Mouse (Mus musculus) c-Kit-positive CD71-positive TER-119-positive erythroid progenitor cells, embryonic 14.5 days (primary cell): ENCODE results near the gene Atl3.
"Not testable (repeated sequence)": the region's sequence is repeated elsewhere in the genome, so short reads cannot be mapped to it uniquely, and the experiment has no call there.

Source experiments
- DNase-seq: peaks from one replicate; pipeline ENCODE4 v3.0.0-alpha.2; 2013; ENCODE audit warnings: low spot score

Gene Atl3

GRCm38 (mm10) chr19:7493352-7494186 is at the start of gene Atl3:
TSS of gene Atl3 (plus strand) at chr19:7494040.
- peak; percentile 58 for DNase-seq

- no peak for DNase-seq
Observed at GRCm38 (mm10) chr19:7445105-7445504, 48.7 kb upstream of the Atl3 start.

GRCm38 (mm10) chr19:7445596-7445995 is 48.2 kb upstream of the Atl3 start:
- DNase-seq, result no peak

GRCm38 (mm10) chr19:7456803-7457202 is 37.0 kb upstream of the Atl3 start:
- no peak for DNase-seq

GRCm38 (mm10) chr19:7458901-7459300 is 34.9 kb upstream of the Atl3 start:
- DNase-seq, result no peak

GRCm38 (mm10) chr19:7459370-7459769 is 34.5 kb upstream of the Atl3 start:
- DNase-seq, result no peak

- no peak for DNase-seq
Observed at GRCm38 (mm10) chr19:7467915-7468314, 25.9 kb upstream of the Atl3 start.

- no peak for DNase-seq
Observed at GRCm38 (mm10) chr19:7470643-7471042, 23.2 kb upstream of the Atl3 start.

GRCm38 (mm10) chr19:7479751-7480248 is 14.0 kb upstream of the Atl3 start:
- DNase-seq, result no peak

- DNase-seq, result peak; percentile 28
Observed at GRCm38 (mm10) chr19:7481541-7482265, 12.1 kb upstream of the Atl3 start.

- no peak for DNase-seq
Observed at GRCm38 (mm10) chr19:7482266-7482598, 11.6 kb upstream of the Atl3 start.

- DNase-seq, result peak; percentile 94
Observed at GRCm38 (mm10) chr19:7482599-7483511, 11.0 kb upstream of the Atl3 start, which contains the start of gene Rtn3. TSS of gene Rtn3 (minus strand) at chr19:7483281.

GRCm38 (mm10) chr19:7483512-7483882 is 10.3 kb upstream of the Atl3 start:
- DNase-seq, result no peak

- DNase-seq, result peak; percentile 22
Observed at GRCm38 (mm10) chr19:7484076-7484475, 9.8 kb upstream of the Atl3 start.

- no peak for DNase-seq
Observed at GRCm38 (mm10) chr19:7487680-7488079, 6.2 kb upstream of the Atl3 start.

- no peak for DNase-seq
Observed at GRCm38 (mm10) chr19:7491960-7492359, 1.9 kb upstream of the Atl3 start.

- no peak for DNase-seq
Observed at GRCm38 (mm10) chr19:7492682-7493081, 1.2 kb upstream of the Atl3 start.

- peak; percentile 80 for DNase-seq
Observed at GRCm38 (mm10) chr19:7494187-7495015, 561 bp downstream of the Atl3 start.

- DNase-seq, result peak; percentile 36
Observed at GRCm38 (mm10) chr19:7495221-7496038, 1.6 kb downstream of the Atl3 start.

GRCm38 (mm10) chr19:7496070-7496469 is 2.2 kb downstream of the Atl3 start:
- not testable (repeated sequence) for DNase-seq
